Mouse (Mus musculus): ENCODE measurements at regions not wholly inside any gene's neighbourhood (a gene's known extent, or its start where the extent isn't known, plus 50 kb on each side); places are given as distances from the start of the nearest gene placed in this dataset.

GRCm38 (mm10) chr12:65931848-65932247 lies 352.4 kb downstream of the Rpl10l start:
- TF ChIP-seq CTCF (conservative IDR thresholded peaks at IDR 0.05; ENCODE audit: low read length) (peak; percentile 13; the same call in 1 of the 2 replicates), POU5F1 (IDR thresholded peaks at IDR 0.05; ENCODE audit: borderline replicate concordance, low read length) (no peak)

All from E14TG2a.4 (cell line).